Mouse (Mus musculus): ENCODE measurements around the gene Cd300a.

Gene Cd300a

GRCm38 (mm10) chr11:114866486-114867360 is 23.1 kb upstream of the Cd300a start:
- no peak for DNase-seq (ENCODE audit: extremely low spot score)

DNA sequence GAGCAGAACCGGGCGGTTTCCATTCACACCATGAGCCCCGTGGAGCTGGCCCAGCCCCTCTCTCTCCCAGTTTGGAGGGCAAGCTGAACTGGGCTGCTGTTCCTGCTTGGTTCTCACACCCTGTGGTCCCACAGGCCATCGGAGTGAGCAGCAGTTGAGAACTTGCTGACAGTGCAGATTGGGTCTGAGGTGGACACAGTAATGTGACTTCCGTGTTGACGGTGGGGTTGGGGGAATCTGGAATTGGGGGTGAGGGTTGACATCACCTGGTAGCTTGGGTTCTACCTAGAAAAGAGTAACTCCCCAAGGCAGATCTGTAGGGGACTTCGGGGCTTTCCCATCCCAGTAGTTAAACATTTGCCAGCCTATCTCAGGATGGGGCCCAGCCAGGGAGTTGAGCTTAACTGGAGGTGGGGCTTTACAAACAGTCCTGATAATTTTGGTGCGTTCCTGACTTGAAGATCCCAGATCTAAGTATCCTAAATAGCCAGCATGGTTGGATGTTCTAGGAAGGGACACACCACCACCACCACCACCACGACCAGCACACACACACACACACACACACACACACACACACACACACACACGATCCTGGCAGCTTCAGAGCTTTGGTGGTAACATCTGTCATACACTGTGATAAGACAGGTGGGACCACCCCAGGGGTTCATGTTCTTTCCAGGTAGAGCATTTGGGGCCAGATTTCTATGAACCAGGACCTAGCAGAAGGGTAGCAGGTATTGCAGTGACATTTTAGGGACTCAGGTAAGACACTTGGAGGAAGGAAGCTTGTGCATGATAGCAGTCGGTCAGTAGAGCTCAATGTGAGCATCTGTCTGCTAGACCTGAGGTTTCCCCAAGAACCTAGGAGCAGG is 22.2 kb upstream of the Cd300a start:
- no peak for DNase-seq (ENCODE audit: extremely low spot score)

DNA sequence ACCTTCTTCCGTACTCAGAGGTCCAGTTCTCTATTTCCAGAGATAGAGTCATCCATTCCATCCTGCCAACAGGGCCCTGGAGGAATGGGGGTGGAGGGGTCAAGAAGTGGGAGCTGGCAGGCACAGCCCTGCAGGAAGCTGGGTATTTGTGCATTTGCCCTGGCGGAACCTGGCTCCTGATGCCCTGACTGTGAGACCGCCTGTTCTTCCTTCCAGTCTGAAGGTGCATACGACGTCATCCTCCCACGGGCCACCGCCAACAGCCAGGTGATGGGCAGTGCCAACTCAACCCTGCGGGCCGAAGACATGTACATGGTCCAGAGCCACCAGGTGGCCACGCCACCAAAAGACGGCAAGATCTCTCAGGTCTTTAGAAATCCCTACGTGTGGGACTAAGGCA is 21.6 kb upstream of the Cd300a start:
- DNase-seq (ENCODE audit: extremely low spot score): no peak

- DNase-seq (ENCODE audit: extremely low spot score): no peak
Observed at GRCm38 (mm10) chr11:114869787-114870186, 20.1 kb upstream of the Cd300a start.

GRCm38 (mm10) chr11:114871540-114871939 is 18.3 kb upstream of the Cd300a start:
- DNase-seq (ENCODE audit: extremely low spot score): no peak

DNA sequence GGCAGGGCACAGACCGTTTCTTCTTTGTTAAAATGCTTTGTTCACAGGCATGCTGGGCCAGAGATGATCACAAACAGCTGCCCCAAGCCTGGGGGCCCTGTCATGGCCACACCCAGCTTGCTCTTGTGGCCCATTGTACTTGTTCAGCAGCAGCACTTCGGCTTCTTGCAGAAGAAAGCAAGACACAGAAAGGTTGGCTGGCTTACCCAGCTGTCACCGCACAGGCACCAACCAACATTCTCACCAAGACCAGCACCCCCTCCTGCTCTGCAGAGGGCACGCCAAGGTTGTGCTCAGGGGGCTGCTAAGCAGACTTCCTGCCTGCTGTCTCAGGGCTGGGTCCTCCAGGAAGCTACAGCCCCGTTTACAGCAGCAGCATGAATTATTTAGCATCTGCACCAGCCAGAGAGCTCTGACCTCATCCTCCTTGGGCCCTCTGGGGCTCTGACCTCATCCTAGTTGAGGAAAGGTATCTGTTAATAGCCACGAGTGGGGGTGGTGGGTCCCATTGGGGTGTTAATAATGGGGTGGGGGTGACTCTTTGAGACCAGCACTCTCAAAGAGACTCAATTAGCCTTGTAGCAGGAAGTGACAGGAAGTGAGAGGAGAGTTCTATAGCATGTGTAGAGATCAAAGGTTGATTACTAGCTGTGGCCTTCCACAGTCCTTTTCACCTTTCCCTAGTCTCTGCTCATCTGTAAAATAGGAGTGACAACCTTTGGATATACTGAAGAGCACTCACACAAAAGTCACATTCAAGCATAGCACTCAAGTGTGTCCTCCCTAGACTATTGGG is 16.6 kb upstream of the Cd300a start:
- peak; percentile 41 for DNase-seq (ENCODE audit: extremely low spot score)

DNA sequence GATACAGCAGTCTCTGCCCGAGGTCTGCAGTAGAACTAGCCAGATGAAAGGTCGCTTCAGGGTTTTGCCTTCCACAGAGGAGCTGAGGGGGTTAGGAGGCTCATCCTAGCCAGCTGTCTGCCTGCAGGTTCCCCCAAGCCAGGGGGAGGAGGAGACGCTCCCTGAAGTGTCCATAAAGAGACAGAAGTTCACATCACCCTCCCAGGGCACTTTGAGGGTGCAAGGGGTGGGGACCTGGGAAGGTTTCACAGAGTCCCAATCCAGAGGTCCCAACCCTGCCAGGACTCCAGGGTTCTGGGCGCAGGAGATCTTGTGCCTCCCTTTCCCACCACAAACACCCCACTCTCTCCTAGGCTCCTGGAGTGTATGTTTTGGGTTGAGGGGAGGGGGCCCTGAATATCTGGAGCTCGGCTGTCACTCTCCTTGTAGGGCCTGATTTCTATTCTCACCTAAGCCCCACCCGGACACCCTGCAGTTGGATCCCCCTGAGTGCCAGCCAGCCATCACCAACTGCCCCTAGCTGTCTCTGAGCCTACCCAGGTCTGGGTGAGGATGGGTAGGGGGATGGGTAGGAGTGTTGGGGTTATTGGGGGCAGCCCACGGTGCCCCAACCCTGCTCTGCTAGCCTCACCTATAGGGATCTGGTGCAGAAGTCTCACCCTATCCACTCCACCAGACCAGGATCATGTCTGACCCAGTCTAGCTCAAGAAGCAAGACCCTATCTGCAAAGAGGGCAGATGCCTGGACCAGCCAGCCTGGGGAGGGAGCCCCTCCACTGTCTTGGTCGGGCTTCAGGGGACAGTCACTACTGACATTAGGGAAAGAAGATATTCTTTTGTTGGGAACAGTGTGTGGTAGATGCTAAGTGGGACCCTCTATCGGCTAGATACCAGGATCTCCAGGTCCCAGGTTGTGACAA is 15.4 kb upstream of the Cd300a start:
- no peak for DNase-seq (ENCODE audit: extremely low spot score)

GRCm38 (mm10) chr11:114875301-114875801 is 14.5 kb upstream of the Cd300a start:
- peak; percentile 32 for DNase-seq (ENCODE audit: extremely low spot score)

GRCm38 (mm10) chr11:114876176-114876575 is 13.7 kb upstream of the Cd300a start:
- DNase-seq (ENCODE audit: extremely low spot score): no peak

GRCm38 (mm10) chr11:114876621-114877020 is 13.2 kb upstream of the Cd300a start:
- no peak for DNase-seq (ENCODE audit: extremely low spot score)

DNA sequence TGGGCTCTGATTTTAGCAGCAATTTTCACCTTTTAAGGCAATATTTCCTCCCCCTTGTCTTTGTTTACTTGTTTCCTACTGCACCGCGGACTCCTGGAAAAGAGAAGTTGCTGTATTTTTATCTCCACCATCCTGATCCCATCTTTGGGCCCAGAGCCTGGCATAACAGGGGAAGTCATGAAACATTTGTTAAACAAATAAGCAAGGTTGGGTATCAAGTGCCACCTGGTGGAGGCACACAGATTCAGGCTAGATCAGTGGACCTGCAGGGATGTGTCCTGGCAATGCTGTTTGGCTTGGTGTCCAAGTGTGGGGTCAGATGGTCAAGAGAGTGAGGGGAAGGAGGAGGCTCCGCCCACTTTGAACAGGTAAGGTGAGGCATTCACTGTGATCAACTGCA is 12.7 kb upstream of the Cd300a start:
- DNase-seq (ENCODE audit: extremely low spot score): peak; percentile 54

GRCm38 (mm10) chr11:114879666-114880065 is 10.2 kb upstream of the Cd300a start:
- DNase-seq (ENCODE audit: extremely low spot score): no peak

DNA sequence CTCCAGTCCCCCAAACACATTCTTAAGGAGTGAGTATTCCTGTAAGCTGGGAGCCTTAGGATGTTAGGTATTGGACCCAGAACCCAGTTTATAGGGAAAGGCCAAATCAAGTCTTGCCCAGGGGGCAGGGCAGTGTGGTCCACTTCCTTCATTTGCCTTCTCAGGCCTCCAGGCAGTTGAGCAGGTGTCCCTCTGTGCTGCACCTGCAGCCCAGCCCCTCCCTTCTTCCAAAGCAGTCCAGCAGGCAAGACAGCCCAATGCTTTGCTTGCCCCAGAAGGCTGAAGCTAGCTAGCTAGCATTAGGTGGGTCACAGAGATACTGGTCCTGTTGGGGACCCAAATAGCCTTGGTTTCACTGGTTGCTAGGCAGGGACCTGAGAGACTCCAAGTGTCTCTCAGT is 9.7 kb upstream of the Cd300a start:
- DNase-seq (ENCODE audit: extremely low spot score): no peak

DNA sequence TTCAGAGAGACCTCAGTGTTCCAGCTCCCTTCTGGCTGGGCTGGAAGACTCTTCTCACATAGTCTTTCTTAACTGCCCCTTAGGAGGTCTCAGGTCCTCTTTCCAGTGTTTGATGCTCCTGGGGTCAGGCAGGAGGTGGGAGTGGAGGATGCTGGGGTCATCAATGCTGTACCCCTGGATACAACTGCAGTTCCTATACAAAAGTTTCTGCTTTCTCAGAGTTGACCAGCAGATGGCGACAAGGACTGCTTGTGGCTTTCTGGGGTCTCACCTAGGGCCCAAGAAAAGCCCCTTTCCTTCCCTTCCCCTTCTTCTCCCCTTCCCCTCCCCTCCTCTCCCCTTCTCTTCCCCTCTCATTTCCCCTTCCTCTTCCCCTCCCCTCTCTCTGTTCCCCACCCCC is 9.3 kb upstream of the Cd300a start:
- peak; percentile 48 for DNase-seq (ENCODE audit: extremely low spot score)

DNA sequence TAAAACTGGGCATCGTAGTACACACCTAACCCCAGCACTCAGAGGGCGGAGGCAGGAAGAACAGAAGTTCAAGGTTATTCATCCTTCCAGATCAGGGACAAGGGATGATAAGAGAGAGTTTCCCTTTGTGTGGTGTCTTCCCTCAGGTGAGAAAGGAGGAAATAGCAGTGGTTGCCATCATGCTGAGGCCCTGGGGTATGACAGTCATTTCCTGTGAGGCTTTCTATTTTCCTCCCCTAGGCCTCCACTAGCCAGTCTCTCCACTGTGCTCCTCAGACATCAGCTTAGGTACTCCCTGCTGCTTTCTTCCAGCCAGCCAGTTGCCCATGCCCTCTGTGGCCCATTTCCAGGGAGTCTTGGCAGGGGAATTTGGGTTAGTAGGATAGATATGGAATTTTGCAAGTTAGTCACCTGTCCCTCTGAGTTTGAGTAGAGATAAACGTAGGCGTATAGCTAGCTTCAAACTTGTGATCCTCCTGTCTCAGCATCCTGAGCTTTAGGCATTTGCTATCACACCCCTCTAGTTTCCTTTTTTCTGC is 6.5 kb upstream of the Cd300a start:
- DNase-seq (ENCODE audit: extremely low spot score): no peak

DNA sequence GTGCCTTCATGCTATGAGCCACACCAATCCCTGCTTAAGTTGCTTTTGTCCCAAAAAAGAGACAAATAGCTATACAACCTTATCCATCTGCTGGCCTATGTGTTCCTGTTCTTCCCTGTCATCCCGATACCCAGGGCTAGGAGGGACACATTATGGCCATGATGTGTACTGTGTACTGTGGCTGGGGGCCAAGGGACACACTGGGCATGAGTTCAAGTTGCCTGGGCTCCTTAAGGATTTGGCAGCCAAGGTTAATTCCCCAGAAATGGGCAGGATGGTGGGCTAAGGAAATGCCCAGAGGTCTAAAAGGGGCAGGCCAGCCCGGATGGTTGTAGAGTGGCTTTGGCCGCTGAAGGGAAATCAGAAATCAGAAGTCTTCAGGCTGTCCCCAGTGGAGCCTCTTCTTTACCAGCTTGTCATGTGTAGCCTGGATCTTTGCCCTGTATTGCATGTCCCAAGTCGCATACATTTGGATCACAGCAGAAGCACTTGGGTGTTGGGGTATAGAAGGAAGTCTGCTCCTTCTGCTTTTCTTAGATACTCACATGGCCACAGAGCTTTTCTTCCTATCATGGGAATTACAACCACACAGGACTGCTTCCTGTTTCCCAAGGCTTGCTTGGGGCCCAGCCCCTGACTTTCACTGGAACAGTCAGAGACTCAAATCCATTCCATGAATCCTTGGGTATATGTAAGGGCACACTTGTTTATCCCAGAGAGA is 5.3 kb upstream of the Cd300a start:
- DNase-seq (ENCODE audit: extremely low spot score): no peak

- DNase-seq (ENCODE audit: extremely low spot score): no peak
Observed at GRCm38 (mm10) chr11:114890542-114890941, 701 bp downstream of the Cd300a start.

- no peak for DNase-seq (ENCODE audit: extremely low spot score)
Observed at GRCm38 (mm10) chr11:114896085-114896484, 6.2 kb downstream of the Cd300a start.

GRCm38 (mm10) chr11:114898026-114898425 is 8.2 kb downstream of the Cd300a start:
- DNase-seq (ENCODE audit: extremely low spot score): no peak

GRCm38 (mm10) chr11:114903224-114903623 is 13.4 kb downstream of the Cd300a start:
- DNase-seq (ENCODE audit: extremely low spot score): no peak
